Mouse (Mus musculus) testis, adult 2 months (tissue): ENCODE results near the gene Nr5a1.

Source experiments
- CTCF ChIP-seq: fragments of 200-500 bp; IDR thresholded peaks from 2 replicates; pipeline ENCODE4 v1.5.1; 2012; ENCODE audit warnings: low read depth, mild to moderate bottlenecking, inconsistent platforms, low read length, moderate library complexity; ENCODE audit not compliant: control insufficient read depth, insufficient read depth, insufficient replicate concordance
- POLR2A ChIP-seq: fragments of 200-500 bp; IDR thresholded peaks from 2 replicates; pipeline ENCODE4 v1.6.1; 2012; ENCODE audit warnings: low read depth, mild to moderate bottlenecking, inconsistent platforms, low read length, moderate library complexity; ENCODE audit not compliant: control insufficient read depth

DNA sequence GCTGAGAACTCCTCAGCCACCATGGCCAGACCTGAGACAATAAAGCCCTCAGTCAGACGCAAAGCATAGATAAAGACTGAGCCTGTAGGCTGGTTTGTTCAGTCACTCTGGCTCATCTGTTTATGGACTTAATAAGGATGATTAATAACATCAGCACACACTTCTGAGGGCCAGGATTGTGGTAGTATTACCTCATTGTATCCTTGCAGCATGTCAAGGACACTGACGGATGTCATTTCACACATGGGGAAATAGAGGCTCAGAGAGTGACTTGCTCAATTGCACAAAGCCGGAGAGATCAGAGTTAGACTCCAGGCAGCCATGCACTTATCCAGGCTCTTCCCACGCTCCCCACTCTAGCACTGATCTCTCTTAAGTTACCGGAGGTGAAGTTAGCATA lies 15.7 kb downstream of the Nr5a1 start:
- TF ChIP-seq CTCF (no peak), POLR2A (no peak)
